Mouse (Mus musculus) lung, embryonic 14.5 days (tissue): Measurements from ENCODE around the gene Galnt17. TPM values are rescaled to one million over a fixed set of nuclear protein-coding genes. Genes with fewer than 3 reads are reported as not detected.

Source experiments
- ATAC-seq: fragments of 200-750 bp; cut with Nextera tagmentation; 2 replicates; pipeline ENCODE4 v1.8.0; 2017; ENCODE audit warnings: mild to moderate bottlenecking, moderate TSS enrichment, moderate library complexity; ENCODE audit not compliant: insufficient read depth
- DNase-seq: peaks from one replicate; pipeline ENCODE4 v3.0.0-alpha.2; 2015
- H3K27ac ChIP-seq: fragments of 300-500 bp; sonication (generic); 2 replicates; pipeline ENCODE4 v1.5.1; 2014; ENCODE audit warnings: low read depth, mild to moderate bottlenecking, moderate library complexity
- H3K27me3 ChIP-seq: fragments of 300-500 bp; sonication (generic); 2 replicates; pipeline ENCODE4 v1.6.1; 2014; ENCODE audit warnings: low read length, control low read depth; ENCODE audit not compliant: insufficient read depth
- H3K36me3 ChIP-seq: fragments of 300-500 bp; sonication (generic); 2 replicates; pipeline ENCODE4 v1.6.1; 2014; ENCODE audit warnings: control low read depth; ENCODE audit not compliant: insufficient read depth
- H3K4me1 ChIP-seq: fragments of 300-500 bp; sonication (generic); 2 replicates; pipeline ENCODE4 v1.6.1; 2014; ENCODE audit warnings: antibody characterized with exemption, control low read depth; ENCODE audit not compliant: insufficient read depth
- H3K4me2 ChIP-seq: fragments of 300-500 bp; sonication (generic); 2 replicates; pipeline ENCODE4 v1.6.1; 2014; ENCODE audit warnings: mild to moderate bottlenecking
- H3K4me3 ChIP-seq: fragments of 300-500 bp; sonication (generic); 2 replicates; pipeline ENCODE4 v1.5.1; 2014; ENCODE audit warnings: low read depth, low read length
- H3K9ac ChIP-seq: fragments of 300-500 bp; sonication (generic); 2 replicates; pipeline ENCODE4 v1.6.1; 2014
- H3K9me3 ChIP-seq: fragments of 300-500 bp; sonication (generic); 2 replicates; pipeline ENCODE4 v1.6.1; 2016; ENCODE audit warnings: low read depth, low read length, control low read depth
- CTCF ChIP-seq: IDR thresholded peaks from 2 replicates; pipeline ENCODE4 v1.5.1; 2016; ENCODE audit warnings: antibody characterized with exemption, low read depth
- WGBS: fragments of 180-500 bp; shearing (Covaris S2); extraction: QIAGEN DNeasy Blood & Tissue Kit; methylation state at CpG from one replicate; pipeline ENCODE4 v1.1.7; 2014; 5-methylcytosine and 5-hydroxymethylcytosine counted together
- polyA plus RNA-seq: library from polyadenylated mRNA; unstranded; fragments of >200 nt; fragmentation: Nextera tagmentation; extraction: Ambion mirVana; gene quantifications from 2 replicates; pipeline ENCODE4 v1.2.1, GENCODE M21; 2014

The Galnt17 gene
- polyA plus RNA-seq, 1 experiment from 2014 or later: 1.2 TPM

- no peaks in the 10 kb centered on the region for H3K9me3 ChIP-seq
- H3K36me3 ChIP-seq: no peaks in the 10 kb centered on the region
- ATAC-seq (no peak), DNase-seq (no peak)
- H3K4me3 ChIP-seq: no peak overlapping the region
- TF ChIP-seq CTCF: no peak
- H3K4me2 ChIP-seq: no peak overlapping the region
- H3K9ac ChIP-seq: no peak overlapping the region
- H3K4me1 ChIP-seq: no peaks in the 10 kb centered on the region
- no peaks in the 10 kb centered on the region for H3K27me3 ChIP-seq
- no peak overlapping the region for H3K27ac ChIP-seq
- 90% methylated on average over 4 of the region's 4 CpGs for WGBS
These were observed 211.5 kb downstream of the Galnt17 start for GRCm38 (mm10) chr5:131096824-131097223.

- ATAC-seq (no peak), DNase-seq (no peak)
- H3K4me2 ChIP-seq: no peak overlapping the region
These were observed 212.7 kb downstream of the Galnt17 start for GRCm38 (mm10) chr5:131095635-131096034.

GRCm38 (mm10) chr5:131094771-131095170 lies 213.5 kb downstream of the Galnt17 start:
- no peak for ATAC-seq
- H3K27ac ChIP-seq: no peak overlapping the region
- no peaks in the 10 kb centered on the region for H3K36me3 ChIP-seq
- no peak overlapping the region for H3K4me2 ChIP-seq
- H3K4me3 ChIP-seq: no peak overlapping the region
- no peaks in the 10 kb centered on the region for H3K27me3 ChIP-seq
- no peak overlapping the region for H3K9ac ChIP-seq
- H3K4me1 ChIP-seq: no peaks in the 10 kb centered on the region
- TF ChIP-seq CTCF: no peak
- H3K9me3 ChIP-seq: no peaks in the 10 kb centered on the region
- 58% methylated on average over 1 of the region's 1 CpGs for WGBS
- DNase-seq: no peak

More at GRCm38 (mm10) chr5:131095635-131096034, 212.7 kb downstream of the Galnt17 start:
- Histone ChIP-seq H3K4me3 (no peak overlapping the region), H3K27me3 (no peaks in the 10 kb centered on the region), H3K9ac (no peak overlapping the region), H3K4me1 (no peaks in the 10 kb centered on the region), H3K36me3 (no peaks in the 10 kb centered on the region), H3K9me3 (no peaks in the 10 kb centered on the region), H3K27ac (no peak overlapping the region)
- 97% methylated on average over 1 of the region's 1 CpGs for WGBS
- no peak for TF ChIP-seq CTCF

GRCm38 (mm10) chr5:131094138-131094537 lies 214.2 kb downstream of the Galnt17 start:
- no peak for TF ChIP-seq CTCF
- H3K9ac ChIP-seq: no peak overlapping the region
- no peaks in the 10 kb centered on the region for H3K36me3 ChIP-seq
- no peaks in the 10 kb centered on the region for H3K4me1 ChIP-seq
- no peaks in the 10 kb centered on the region for H3K27me3 ChIP-seq
- 78% methylated on average over 6 of the region's 6 CpGs for WGBS
- H3K4me2 ChIP-seq: no peak overlapping the region
- no peak for DNase-seq
- no peaks in the 10 kb centered on the region for H3K9me3 ChIP-seq
- no peak for ATAC-seq
- H3K27ac ChIP-seq: no peak overlapping the region
- no peak overlapping the region for H3K4me3 ChIP-seq

GRCm38 (mm10) chr5:131089876-131090275 lies 218.4 kb downstream of the Galnt17 start:
- H3K27me3 ChIP-seq: no peaks in the 10 kb centered on the region
- WGBS: 50% methylated on average over 8 of the region's 8 CpGs
- H3K9me3 ChIP-seq: no peaks in the 10 kb centered on the region
- no peak for DNase-seq
- H3K4me1 ChIP-seq: no peaks in the 10 kb centered on the region
- H3K36me3 ChIP-seq: no peaks in the 10 kb centered on the region
- no peak overlapping the region for H3K4me2 ChIP-seq
- TF ChIP-seq CTCF: no peak
- H3K4me3 ChIP-seq: no peak overlapping the region
- no peak overlapping the region for H3K9ac ChIP-seq
- no peak for ATAC-seq
- no peak overlapping the region for H3K27ac ChIP-seq

GRCm38 (mm10) chr5:131088866-131089265 lies 219.4 kb downstream of the Galnt17 start:
- no peak overlapping the region for H3K4me3 ChIP-seq
- ATAC-seq (peak; percentile 77; the same call in 1 of the 2 replicates), DNase-seq (peak; percentile 76)
- TF ChIP-seq CTCF: no peak
- no peaks in the 10 kb centered on the region for H3K36me3 ChIP-seq
- no peak overlapping the region for H3K9ac ChIP-seq
- H3K4me1 ChIP-seq: no peaks in the 10 kb centered on the region
- no peak overlapping the region for H3K27ac ChIP-seq
- H3K9me3 ChIP-seq: no peaks in the 10 kb centered on the region
- peak overlapping the region; percentile 38 for H3K4me2 ChIP-seq
- no peaks in the 10 kb centered on the region for H3K27me3 ChIP-seq
- WGBS: 22% methylated on average over 11 of the region's 11 CpGs

- H3K4me1 ChIP-seq: no peaks in the 10 kb centered on the region
- H3K27me3 ChIP-seq: no peaks in the 10 kb centered on the region
- H3K36me3 ChIP-seq: no peaks in the 10 kb centered on the region
- ATAC-seq: no peak
- H3K9ac ChIP-seq: no peak overlapping the region
- peak; percentile 11 for DNase-seq
- 51% methylated on average over 14 of the region's 14 CpGs for WGBS
- no peak overlapping the region for H3K27ac ChIP-seq
- no peak for TF ChIP-seq CTCF
- no peaks in the 10 kb centered on the region for H3K9me3 ChIP-seq
- no peak overlapping the region for H3K4me3 ChIP-seq
- H3K4me2 ChIP-seq: no peak overlapping the region
These were observed 225.1 kb downstream of the Galnt17 start for GRCm38 (mm10) chr5:131083072-131083657.
